Mouse (Mus musculus): ENCODE data around the gene 2900011O08Rik. TPM values are rescaled to one million over a fixed set of nuclear protein-coding genes. Genes with fewer than 3 reads are reported as not detected.
"Not testable (repeated sequence)": the region's sequence is repeated elsewhere in the genome, so short reads cannot be mapped to it uniquely, and the experiment has no call there.

The 2900011O08Rik gene
- polyA plus RNA-seq, 1 experiment from 2014 or later = 0.13 TPM

DNA sequence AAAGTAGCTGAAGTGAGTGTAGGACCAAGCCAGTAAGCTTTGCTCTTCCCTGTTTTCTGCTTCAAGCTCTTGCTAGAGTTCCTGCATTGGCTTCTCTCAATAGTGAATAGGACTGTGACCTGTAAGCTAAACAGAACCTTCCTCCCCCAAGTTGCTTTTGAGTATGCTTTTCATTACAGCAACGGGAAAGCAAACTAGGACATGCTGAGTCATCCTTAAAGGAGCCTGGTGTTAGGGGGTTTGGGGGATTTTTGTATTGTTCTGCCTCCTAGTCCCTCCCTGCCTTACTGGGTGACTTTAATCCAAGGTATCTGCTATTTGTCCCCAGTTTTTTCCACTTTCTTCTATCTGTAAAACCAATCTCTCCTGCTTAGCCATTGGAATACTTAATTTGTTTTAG is 24.4 kb upstream of the 2900011O08Rik start:
- 6% methylated on average over 1 of the region's 1 CpGs for WGBS (ENCODE audit: insufficient replicate concordance)
- no peak for ATAC-seq (ENCODE audit: low read depth)
- no peaks in the 10 kb centered on the region for H3K4me1 ChIP-seq (ENCODE audit: control insufficient read depth, low read depth, low read length)
- H3K27me3 ChIP-seq (ENCODE audit: control insufficient read depth, insufficient read depth, low read depth, low read length) = no peaks in the 10 kb centered on the region
- H3K36me3 ChIP-seq (ENCODE audit: control insufficient read depth, insufficient read depth) = no peaks in the 10 kb centered on the region
- H3K9ac ChIP-seq (ENCODE audit: low read depth, low read length) = no peak overlapping the region
- no peak overlapping the region for H3K4me3 ChIP-seq (ENCODE audit: low read depth, low read length)
- no peaks in the 10 kb centered on the region for H3K9me3 ChIP-seq (replicated peaks; ENCODE audit: control insufficient read depth, low read length)
- no peak overlapping the region for H3K4me2 ChIP-seq (ENCODE audit: low read depth, low read length)
- no peak overlapping the region for H3K27ac ChIP-seq (ENCODE audit: low read length)

GRCm38 (mm10) chr16:13969096-13969495 is 17.3 kb upstream of the 2900011O08Rik start:
- H3K27ac ChIP-seq (ENCODE audit: low read length) = no peak overlapping the region
- no peak overlapping the region for H3K9ac ChIP-seq (ENCODE audit: low read depth, low read length)
- no peak overlapping the region for H3K4me2 ChIP-seq (ENCODE audit: low read depth, low read length)
- 69% methylated on average over 1 of the region's 1 CpGs for WGBS (ENCODE audit: insufficient replicate concordance)
- H3K36me3 ChIP-seq (ENCODE audit: control insufficient read depth, insufficient read depth) = no peaks in the 10 kb centered on the region
- H3K27me3 ChIP-seq (ENCODE audit: control insufficient read depth, insufficient read depth, low read depth, low read length) = no peaks in the 10 kb centered on the region
- H3K9me3 ChIP-seq (replicated peaks; ENCODE audit: control insufficient read depth, low read length) = no peaks in the 10 kb centered on the region
- ATAC-seq (ENCODE audit: low read depth) = no peak
- H3K4me1 ChIP-seq (ENCODE audit: control insufficient read depth, low read depth, low read length) = no peaks in the 10 kb centered on the region
- no peak overlapping the region for H3K4me3 ChIP-seq (ENCODE audit: low read depth, low read length)

DNA sequence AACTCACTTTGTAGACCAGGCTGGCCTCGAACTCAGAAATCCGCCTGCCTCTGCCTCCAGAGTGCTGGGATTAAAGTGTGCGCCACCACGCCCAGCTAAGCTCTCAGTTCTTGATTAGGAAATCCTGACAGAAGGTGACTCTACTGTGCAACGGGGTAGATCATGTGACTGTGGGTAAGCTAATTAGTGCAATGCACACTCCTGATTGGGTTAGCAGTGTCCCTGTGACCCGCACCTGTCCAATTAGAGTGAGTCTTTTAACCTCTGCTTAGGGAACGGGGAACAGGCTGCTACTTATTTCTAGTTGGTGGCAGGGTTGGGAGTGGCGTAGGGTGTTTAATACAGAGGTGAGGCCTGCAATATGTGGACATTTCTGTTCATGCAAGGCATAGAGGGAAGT is 14.4 kb upstream of the 2900011O08Rik start:
- H3K27ac ChIP-seq (ENCODE audit: low read length) = no peak overlapping the region
- ATAC-seq (ENCODE audit: low read depth) = no peak
- H3K9ac ChIP-seq (ENCODE audit: low read depth, low read length) = no peak overlapping the region
- no peaks in the 10 kb centered on the region for H3K9me3 ChIP-seq (replicated peaks; ENCODE audit: control insufficient read depth, low read length)
- no peak overlapping the region for H3K4me2 ChIP-seq (ENCODE audit: low read depth, low read length)
- H3K36me3 ChIP-seq (ENCODE audit: control insufficient read depth, insufficient read depth) = no peaks in the 10 kb centered on the region
- no peak overlapping the region for H3K4me3 ChIP-seq (ENCODE audit: low read depth, low read length)
- H3K4me1 ChIP-seq (ENCODE audit: control insufficient read depth, low read depth, low read length) = no peaks in the 10 kb centered on the region
- WGBS (ENCODE audit: insufficient replicate concordance) = 65% methylated on average over 8 of the region's 8 CpGs
- H3K27me3 ChIP-seq (ENCODE audit: control insufficient read depth, insufficient read depth, low read depth, low read length) = no peaks in the 10 kb centered on the region

- H3K27me3 ChIP-seq (ENCODE audit: control insufficient read depth, insufficient read depth, low read depth, low read length); H3K4me1 ChIP-seq (ENCODE audit: control insufficient read depth, low read depth, low read length); H3K9me3 ChIP-seq (replicated peaks; ENCODE audit: control insufficient read depth, low read length); ATAC-seq (ENCODE audit: low read depth); H3K4me3 ChIP-seq (ENCODE audit: low read depth, low read length); H3K4me2 ChIP-seq (ENCODE audit: low read depth, low read length); H3K36me3 ChIP-seq (ENCODE audit: control insufficient read depth, insufficient read depth); H3K27ac ChIP-seq (ENCODE audit: low read length); H3K9ac ChIP-seq (ENCODE audit: low read depth, low read length): not testable (repeated sequence)
- 74% methylated on average over 4 of the region's 4 CpGs for WGBS (ENCODE audit: insufficient replicate concordance)
Measured at GRCm38 (mm10) chr16:13976358-13976896, 10.0 kb upstream of the 2900011O08Rik start.

GRCm38 (mm10) chr16:13977026-13977425 is 9.4 kb upstream of the 2900011O08Rik start:
- H3K9ac ChIP-seq (ENCODE audit: low read depth, low read length); H3K4me1 ChIP-seq (ENCODE audit: control insufficient read depth, low read depth, low read length); H3K9me3 ChIP-seq (replicated peaks; ENCODE audit: control insufficient read depth, low read length); ATAC-seq (ENCODE audit: low read depth); H3K36me3 ChIP-seq (ENCODE audit: control insufficient read depth, insufficient read depth); H3K4me2 ChIP-seq (ENCODE audit: low read depth, low read length); H3K27ac ChIP-seq (ENCODE audit: low read length); H3K4me3 ChIP-seq (ENCODE audit: low read depth, low read length); H3K27me3 ChIP-seq (ENCODE audit: control insufficient read depth, insufficient read depth, low read depth, low read length): not testable (repeated sequence)
- WGBS (ENCODE audit: insufficient replicate concordance) = 68% methylated on average over 1 of the region's 1 CpGs

DNA sequence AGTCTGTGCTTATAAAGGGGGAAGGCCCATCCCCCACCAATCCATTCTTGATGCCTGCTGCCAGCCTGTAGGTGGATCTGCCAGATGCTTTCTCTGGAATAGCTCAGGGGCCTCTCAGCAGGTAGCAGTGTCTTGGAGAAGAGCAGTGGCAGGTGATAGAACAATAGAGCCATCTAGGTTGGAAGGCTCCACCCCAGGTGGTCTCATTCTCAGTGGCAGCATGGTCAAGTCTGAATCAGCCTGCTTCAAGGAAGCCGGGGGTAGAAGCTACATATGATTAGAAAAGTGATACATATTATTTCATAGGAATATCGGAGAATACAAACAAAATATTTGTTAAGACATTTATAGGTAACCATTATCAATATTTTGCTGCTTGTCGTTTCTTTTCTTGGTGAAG is 4.7 kb upstream of the 2900011O08Rik start:
- not testable (repeated sequence) for ATAC-seq (ENCODE audit: low read depth)
- 60% methylated on average over 3 of the region's 3 CpGs for WGBS (ENCODE audit: insufficient replicate concordance)

GRCm38 (mm10) chr16:13983161-13983560 is 3.2 kb upstream of the 2900011O08Rik start:
- WGBS (ENCODE audit: insufficient replicate concordance) = 78% methylated on average over 5 of the region's 5 CpGs
- no peak overlapping the region for H3K27ac ChIP-seq (ENCODE audit: low read length)
- H3K36me3 ChIP-seq (ENCODE audit: control insufficient read depth, insufficient read depth) = no peaks in the 10 kb centered on the region
- H3K9me3 ChIP-seq (replicated peaks; ENCODE audit: control insufficient read depth, low read length) = no peaks in the 10 kb centered on the region
- no peak overlapping the region for H3K4me2 ChIP-seq (ENCODE audit: low read depth, low read length)
- H3K4me3 ChIP-seq (ENCODE audit: low read depth, low read length) = no peak overlapping the region
- ATAC-seq (ENCODE audit: low read depth) = no peak
- H3K4me1 ChIP-seq (ENCODE audit: control insufficient read depth, low read depth, low read length) = peaks cover 3% of the 10 kb centered on the region; the same call in 1 of the 2 replicates
- H3K27me3 ChIP-seq (ENCODE audit: control insufficient read depth, insufficient read depth, low read depth, low read length) = no peaks in the 10 kb centered on the region; the same call in 1 of the 2 replicates
- no peak overlapping the region for H3K9ac ChIP-seq (ENCODE audit: low read depth, low read length)

More for the DNA sequence above, 4.7 kb upstream of the 2900011O08Rik start:
- not testable (repeated sequence) for H3K4me2 ChIP-seq (ENCODE audit: low read depth, low read length); H3K9me3 ChIP-seq (replicated peaks; ENCODE audit: control insufficient read depth, low read length); H3K27ac ChIP-seq (ENCODE audit: low read length); H3K9ac ChIP-seq (ENCODE audit: low read depth, low read length); H3K4me1 ChIP-seq (ENCODE audit: control insufficient read depth, low read depth, low read length); H3K36me3 ChIP-seq (ENCODE audit: control insufficient read depth, insufficient read depth); H3K4me3 ChIP-seq (ENCODE audit: low read depth, low read length); H3K27me3 ChIP-seq (ENCODE audit: control insufficient read depth, insufficient read depth, low read depth, low read length)

DNA sequence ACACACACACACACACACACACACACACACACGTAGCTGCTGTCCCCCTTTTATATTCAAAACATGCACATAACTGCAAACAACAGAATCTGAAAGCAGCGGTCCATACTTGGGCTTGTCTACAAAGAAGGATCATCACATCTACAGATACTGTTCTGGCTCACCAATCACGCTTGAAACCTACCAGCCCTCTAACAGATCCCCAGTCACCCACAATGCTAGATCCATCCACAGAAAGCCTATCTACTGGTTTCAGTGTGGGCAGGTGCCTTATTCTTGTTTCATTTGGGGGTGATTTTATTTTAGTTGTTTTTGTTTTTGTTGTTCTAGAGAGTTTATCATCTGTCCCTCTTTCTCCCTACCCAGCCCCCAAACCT is 219 bp upstream of the 2900011O08Rik start:
- no peak for ATAC-seq (ENCODE audit: low read depth)
- Histone ChIP-seq H3K9me3 (replicated peaks; ENCODE audit: control insufficient read depth, low read length) (no peaks in the 10 kb centered on the region), H3K4me1 (ENCODE audit: control insufficient read depth, low read depth, low read length) (peaks cover 3% of the 10 kb centered on the region; the same call in 1 of the 2 replicates), H3K4me2 (ENCODE audit: low read depth, low read length) (no peak overlapping the region), H3K27ac (ENCODE audit: low read length) (no peak overlapping the region), H3K36me3 (ENCODE audit: control insufficient read depth, insufficient read depth) (no peaks in the 10 kb centered on the region), H3K27me3 (ENCODE audit: control insufficient read depth, insufficient read depth, low read depth, low read length) (no peaks in the 10 kb centered on the region; the same call in 1 of the 2 replicates), H3K9ac (ENCODE audit: low read depth, low read length) (no peak overlapping the region), H3K4me3 (ENCODE audit: low read depth, low read length) (no peak overlapping the region; the same call in 1 of the 2 replicates)
- WGBS (ENCODE audit: insufficient replicate concordance) = 49% methylated on average over 3 of the region's 3 CpGs

GRCm38 (mm10) chr16:13992518-13993248 is 6.3 kb downstream of the 2900011O08Rik start:
- H3K9ac ChIP-seq (ENCODE audit: low read depth, low read length) = no peak overlapping the region
- H3K36me3 ChIP-seq (ENCODE audit: control insufficient read depth, insufficient read depth) = no peaks in the 10 kb centered on the region
- WGBS (ENCODE audit: insufficient replicate concordance) = 68% methylated on average over 11 of the region's 11 CpGs
- H3K9me3 ChIP-seq (replicated peaks; ENCODE audit: control insufficient read depth, low read length) = no peaks in the 10 kb centered on the region
- no peaks in the 10 kb centered on the region for H3K27me3 ChIP-seq (ENCODE audit: control insufficient read depth, insufficient read depth, low read depth, low read length)
- ATAC-seq (ENCODE audit: low read depth) = no peak
- no peaks in the 10 kb centered on the region; the same call in 1 of the 2 replicates for H3K4me1 ChIP-seq (ENCODE audit: control insufficient read depth, low read depth, low read length)
- H3K4me3 ChIP-seq (ENCODE audit: low read depth, low read length) = no peak overlapping the region
- H3K27ac ChIP-seq (ENCODE audit: low read length) = no peak overlapping the region
- no peak overlapping the region for H3K4me2 ChIP-seq (ENCODE audit: low read depth, low read length)
